Mouse (Mus musculus) gastrocnemius, postnatal 25 days (tissue): ENCODE measurements around the gene Oxct2a. TPM values are rescaled to one million over a fixed set of nuclear protein-coding genes. Genes with fewer than 3 reads are reported as not detected.
"Not testable (repeated sequence)": the region's sequence is repeated elsewhere in the genome, so short reads cannot be mapped to it uniquely, and the experiment has no call there.

ENCODE experiments used
- DNase-seq: peaks from one replicate; pipeline ENCODE4 v3.0.0; 2022
- total RNA-seq, 2 experiments: library from RNA; stranded (reverse); gene quantifications; 1 replicate in 1 of 2; 2 replicates in 1 of 2; pipeline ENCODE4 v1.2.3; 2021

The Oxct2a gene
- total RNA-seq, 2 experiments from 2014 or later = 0.16 TPM; not detected in 1

GRCm38 (mm10) chr4:123311845-123312244, 11.6 kb downstream of the Oxct2a start:
- DNase-seq = no peak

GRCm38 (mm10) chr4:123308292-123308691, 15.1 kb downstream of the Oxct2a start:
- DNase-seq = peak; percentile 49

GRCm38 (mm10) chr4:123306999-123307398, 16.4 kb downstream of the Oxct2a start:
- no peak for DNase-seq

- DNase-seq = no peak
These were observed 17.6 kb downstream of the Oxct2a start for GRCm38 (mm10) chr4:123305789-123306188.

GRCm38 (mm10) chr4:123298980-123299670, 24.3 kb downstream of the Oxct2a start:
- peak; percentile 26 for DNase-seq

GRCm38 (mm10) chr4:123298226-123298625, 25.2 kb downstream of the Oxct2a start:
- DNase-seq = no peak

GRCm38 (mm10) chr4:123297195-123297960, 26.1 kb downstream of the Oxct2a start:
- no peak for DNase-seq

GRCm38 (mm10) chr4:123296148-123296534, 27.3 kb downstream of the Oxct2a start:
- no peak for DNase-seq

- no peak for DNase-seq
These were observed 27.8 kb downstream of the Oxct2a start for GRCm38 (mm10) chr4:123295516-123296147.

GRCm38 (mm10) chr4:123295026-123295425, 28.4 kb downstream of the Oxct2a start:
- DNase-seq = not testable (repeated sequence)

GRCm38 (mm10) chr4:123293661-123294443, 29.6 kb downstream of the Oxct2a start:
- no peak for DNase-seq

- DNase-seq = no peak
These were observed 30.4 kb downstream of the Oxct2a start for GRCm38 (mm10) chr4:123292989-123293388.

- no peak for DNase-seq
These were observed 31.0 kb downstream of the Oxct2a start for GRCm38 (mm10) chr4:123292390-123292789.

GRCm38 (mm10) chr4:123289038-123289437, 34.4 kb downstream of the Oxct2a start:
- no peak for DNase-seq

- DNase-seq = no peak
These were observed 36.6 kb downstream of the Oxct2a start for GRCm38 (mm10) chr4:123286790-123287189.

- DNase-seq = no peak
These were observed 38.5 kb downstream of the Oxct2a start for GRCm38 (mm10) chr4:123284731-123285624.

GRCm38 (mm10) chr4:123283675-123284064, 39.8 kb downstream of the Oxct2a start:
- not testable (repeated sequence) for DNase-seq

GRCm38 (mm10) chr4:123282915-123283674, 40.3 kb downstream of the Oxct2a start:
- peak; percentile 73 for DNase-seq

- peak; percentile 93 for DNase-seq
These were observed 40.9 kb downstream of the Oxct2a start for GRCm38 (mm10) chr4:123282500-123282899.

- no peak for DNase-seq
These were observed 43.3 kb downstream of the Oxct2a start for GRCm38 (mm10) chr4:123280117-123280516.
